Mouse (Mus musculus) stomach, postnatal 0 days (tissue): ENCODE results near the gene Cds2.

Experiments used
- CTCF ChIP-seq: IDR thresholded peaks from 2 replicates; pipeline ENCODE4 v1.5.1; 2016; ENCODE audit warnings: antibody characterized with exemption, low read depth, mild to moderate bottlenecking, moderate library complexity
- EP300 ChIP-seq: optimal IDR thresholded peaks from 2 replicates; pipeline ENCODE3; 2016; ENCODE audit warnings: antibody characterized with exemption

- TF ChIP-seq CTCF (no peak), EP300 (no peak)
Measured at GRCm38 (mm10) chr2:132313568-132313967, 50.6 kb downstream of the Cds2 start.
